Mouse (Mus musculus): ENCODE results near the gene Cdkal1.

DNA sequence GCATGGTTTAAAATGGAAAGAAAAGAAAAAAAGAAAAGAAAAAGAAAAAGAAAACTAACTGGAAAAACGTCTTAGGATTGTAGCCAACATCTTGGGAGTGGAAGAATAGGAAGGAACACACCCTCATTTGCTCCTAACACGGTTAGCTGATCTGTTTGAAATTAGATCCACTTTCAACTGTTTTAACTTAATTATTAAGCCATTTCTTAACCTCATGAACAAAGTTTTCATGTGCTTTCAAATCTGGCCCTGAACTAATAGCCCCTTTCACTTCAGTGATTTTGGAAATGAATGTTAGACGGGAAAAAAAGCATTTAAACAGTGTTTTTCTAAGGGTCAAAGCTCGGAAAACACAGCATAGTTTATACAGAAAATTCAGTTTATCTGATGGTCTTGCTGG lies 505.5 kb downstream of the Cdkal1 start:
- TF ChIP-seq CTCF (IDR thresholded peaks at IDR 0.05; ENCODE audit: borderline replicate concordance, extremely low read depth, insufficient read depth, insufficient read length) = no peak
- TF ChIP-seq POLR2A (IDR thresholded peaks at IDR 0.05; ENCODE audit: borderline replicate concordance, extremely low read depth, insufficient read depth, insufficient read length, poor library complexity, severe bottlenecking) = no peak

Measured in brain, embryonic 14.5 days (tissue).